Mouse (Mus musculus): ENCODE results near the gene Mrtfb.
A peak's percentile ranks its signal among the peaks of the same experiment; 100 is the strongest.

The Mrtfb gene

DNA sequence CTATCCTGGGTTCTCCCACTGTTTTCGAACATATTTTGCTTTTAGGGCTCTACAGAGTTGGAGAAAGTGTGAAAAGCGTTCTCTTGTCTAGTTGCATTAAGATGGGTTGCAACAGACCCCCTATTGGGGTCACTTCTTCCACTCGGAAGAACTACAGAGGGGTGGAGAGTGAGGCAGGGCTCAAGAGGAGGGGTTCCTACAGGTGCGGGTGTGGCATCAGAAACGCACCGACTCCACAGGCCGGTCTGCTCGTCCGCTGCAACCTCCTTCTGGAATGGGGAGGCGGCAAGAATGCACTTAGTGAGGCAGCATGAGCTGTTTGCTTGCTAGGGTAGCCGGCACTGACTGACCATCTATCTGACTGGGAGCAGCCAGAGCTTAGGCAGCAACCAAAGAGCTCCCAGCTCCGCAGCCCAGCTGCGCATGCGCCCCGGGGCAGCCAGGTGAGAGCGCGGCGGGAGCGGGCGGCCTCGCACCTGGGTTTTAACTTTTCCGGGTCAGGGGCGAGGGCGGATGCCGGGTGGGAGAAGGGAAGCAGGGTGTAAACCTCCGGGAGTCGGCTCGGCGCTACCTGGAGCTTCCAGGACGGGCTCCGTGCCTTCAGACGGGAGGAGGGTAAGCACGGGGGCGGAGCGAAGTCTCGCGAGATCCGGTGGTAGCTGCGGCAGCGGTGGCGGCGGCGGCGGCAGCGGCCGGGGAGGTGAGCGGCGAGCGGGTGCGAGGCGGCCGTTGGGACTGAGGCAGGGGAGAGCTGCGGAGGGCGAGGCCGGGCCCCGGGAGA is at the start of gene Mrtfb:
TSS of gene Mrtfb (plus strand) at position 627 of the 781 bp plus-strand sequence.
- DNase-seq (ENCODE audit: low read depth, low spot score), result peak; percentile 89

DNA sequence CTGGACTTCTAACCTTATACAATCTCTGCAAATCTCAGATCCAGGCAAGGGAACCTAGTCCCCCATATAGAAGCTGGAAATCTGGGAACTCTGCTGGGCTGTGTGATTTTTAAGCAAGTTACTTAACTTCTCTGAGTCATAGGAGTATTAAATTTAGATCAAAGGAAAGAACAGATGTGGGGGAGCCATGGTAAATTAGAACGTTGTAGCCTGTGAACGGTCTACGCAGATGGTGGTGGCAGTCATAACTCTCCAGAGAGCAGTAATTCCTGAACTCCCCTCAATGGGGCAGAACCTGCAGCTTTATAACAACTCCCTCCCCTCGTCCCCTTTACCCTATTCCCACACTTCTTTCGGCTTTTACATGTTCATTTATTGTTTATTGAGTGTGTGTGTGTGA is 48.6 kb upstream of the Mrtfb start:
- no peak for DNase-seq (ENCODE audit: low read depth, low spot score)

- DNase-seq (ENCODE audit: low read depth, low spot score), result peak; percentile 68
Measured at GRCm38 (mm10) chr16:13208087-13208486, 48.2 kb upstream of the Mrtfb start.

- DNase-seq (ENCODE audit: low read depth, low spot score), result no peak
Measured at GRCm38 (mm10) chr16:13212781-13213180, 43.5 kb upstream of the Mrtfb start.

- peak; percentile 77 for DNase-seq (ENCODE audit: low read depth, low spot score)
Measured at GRCm38 (mm10) chr16:13216116-13216952, 39.9 kb upstream of the Mrtfb start.

DNA sequence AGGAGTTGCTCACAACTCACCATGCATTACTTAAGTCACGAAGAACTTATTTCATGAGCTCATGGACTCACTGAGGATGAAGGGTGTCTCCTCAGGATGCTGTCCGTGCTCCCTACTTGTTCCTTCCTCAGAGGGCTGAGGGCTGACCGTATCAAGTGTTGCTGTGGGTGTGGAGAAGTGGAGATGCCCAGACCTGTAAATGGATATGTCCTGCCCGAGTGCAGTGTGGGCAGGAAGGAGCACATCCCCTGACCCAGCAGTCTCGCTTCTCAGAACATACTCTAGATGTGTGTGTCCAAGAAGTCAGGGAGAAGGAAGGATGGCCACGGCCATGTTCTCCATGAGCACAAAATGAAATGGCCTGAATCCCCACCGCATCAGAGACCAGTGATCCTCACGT is 38.3 kb upstream of the Mrtfb start:
- peak; percentile 91 for DNase-seq (ENCODE audit: low read depth, low spot score)

- no peak for DNase-seq (ENCODE audit: low read depth, low spot score)
Measured at GRCm38 (mm10) chr16:13221475-13221874, 34.8 kb upstream of the Mrtfb start.

- no peak for DNase-seq (ENCODE audit: low read depth, low spot score)
Measured at GRCm38 (mm10) chr16:13232043-13232442, 24.2 kb upstream of the Mrtfb start.

GRCm38 (mm10) chr16:13232912-13233802 is 23.1 kb upstream of the Mrtfb start:
- DNase-seq (ENCODE audit: low read depth, low spot score), result no peak

DNA sequence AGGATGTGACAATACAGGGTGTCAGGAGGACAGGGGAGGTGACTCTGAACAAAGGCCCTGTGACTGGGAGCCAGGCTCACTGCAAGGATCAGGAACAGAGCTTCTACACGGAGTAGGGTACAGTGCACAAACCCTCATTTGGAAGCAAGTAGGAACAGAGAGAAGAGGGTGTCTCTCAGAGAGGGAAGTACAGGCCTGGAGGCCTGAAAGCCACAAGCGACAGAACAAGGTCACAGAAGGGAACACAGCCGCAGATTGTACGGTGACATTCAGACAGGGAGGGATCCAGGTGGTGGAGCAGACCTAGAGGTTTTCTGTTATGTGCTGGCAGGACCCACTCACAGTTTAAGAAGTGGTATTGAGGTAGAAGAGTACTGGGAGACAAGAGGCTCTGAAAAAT is 17.2 kb upstream of the Mrtfb start:
- DNase-seq (ENCODE audit: low read depth, low spot score), result no peak

- DNase-seq (ENCODE audit: low read depth, low spot score), result peak; percentile 93
Measured at GRCm38 (mm10) chr16:13239544-13239943, 16.7 kb upstream of the Mrtfb start.

- peak; percentile 76 for DNase-seq (ENCODE audit: low read depth, low spot score)
Measured at GRCm38 (mm10) chr16:13240326-13240725, 16.0 kb upstream of the Mrtfb start.

- no peak for DNase-seq (ENCODE audit: low read depth, low spot score)
Measured at GRCm38 (mm10) chr16:13245658-13246057, 10.6 kb upstream of the Mrtfb start.

- DNase-seq (ENCODE audit: low read depth, low spot score), result no peak
Measured at GRCm38 (mm10) chr16:13246855-13247254, 9.4 kb upstream of the Mrtfb start.

- DNase-seq (ENCODE audit: low read depth, low spot score), result no peak
Measured at GRCm38 (mm10) chr16:13250061-13250460, 6.2 kb upstream of the Mrtfb start.

- DNase-seq (ENCODE audit: low read depth, low spot score), result no peak
Measured at GRCm38 (mm10) chr16:13256667-13257527, 616 bp downstream of the Mrtfb start.

DNA sequence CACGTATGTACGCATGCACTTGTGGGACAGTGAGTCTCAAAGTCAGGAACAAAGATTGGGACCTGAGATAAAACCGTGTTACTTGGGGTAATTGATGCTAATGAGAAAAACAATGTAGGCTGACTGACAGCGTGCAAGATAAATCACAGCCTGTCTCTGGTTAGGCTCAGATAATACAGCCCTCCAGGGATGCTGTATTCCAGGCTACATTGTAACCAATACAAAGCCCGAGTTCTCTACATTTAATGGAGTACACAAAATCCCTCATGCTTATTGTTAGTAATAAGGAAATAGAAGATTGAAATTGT is 1.2 kb downstream of the Mrtfb start:
- no peak for DNase-seq (ENCODE audit: low read depth, low spot score)

DNA sequence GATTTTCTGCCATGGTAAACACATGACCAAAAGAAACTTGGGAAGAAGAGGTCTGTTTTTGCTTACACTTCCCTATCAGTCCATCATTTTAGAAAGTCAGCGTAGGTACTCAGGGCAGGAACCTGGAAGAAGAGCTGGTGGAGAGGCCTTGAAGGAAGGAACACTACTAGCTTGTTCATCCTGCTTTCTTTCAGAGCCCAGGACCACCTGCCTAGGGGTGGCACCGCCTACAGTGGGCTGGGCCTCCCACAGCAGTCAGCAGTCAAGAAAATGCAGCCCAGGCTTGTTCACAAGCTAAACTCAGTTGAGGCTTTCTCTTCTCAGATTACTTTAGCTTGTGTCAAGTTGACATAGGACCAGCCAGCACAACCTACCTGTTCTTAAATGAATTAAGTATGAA is 2.7 kb downstream of the Mrtfb start:
- no peak for DNase-seq (ENCODE audit: low read depth, low spot score)

DNA sequence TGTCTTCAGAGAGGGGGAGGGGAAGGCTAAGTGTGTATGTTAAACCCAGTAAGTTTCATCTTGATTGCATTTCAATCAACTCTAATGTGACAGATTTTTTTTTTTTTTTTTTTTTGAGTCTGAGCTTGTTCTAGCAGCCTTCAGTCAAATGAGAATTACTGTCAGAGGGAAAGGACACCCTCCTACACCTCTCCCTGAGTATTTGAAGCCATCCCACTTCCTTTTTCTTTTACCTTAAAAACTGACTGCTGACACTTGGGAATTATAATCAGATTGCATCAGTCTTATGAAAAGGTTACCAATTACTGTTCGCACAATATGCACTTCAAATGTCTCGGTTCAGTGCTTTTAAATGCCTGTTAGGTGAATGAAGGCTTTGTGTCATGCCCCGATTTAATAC is 10.0 kb downstream of the Mrtfb start:
- no peak for DNase-seq (ENCODE audit: low read depth, low spot score)

DNA sequence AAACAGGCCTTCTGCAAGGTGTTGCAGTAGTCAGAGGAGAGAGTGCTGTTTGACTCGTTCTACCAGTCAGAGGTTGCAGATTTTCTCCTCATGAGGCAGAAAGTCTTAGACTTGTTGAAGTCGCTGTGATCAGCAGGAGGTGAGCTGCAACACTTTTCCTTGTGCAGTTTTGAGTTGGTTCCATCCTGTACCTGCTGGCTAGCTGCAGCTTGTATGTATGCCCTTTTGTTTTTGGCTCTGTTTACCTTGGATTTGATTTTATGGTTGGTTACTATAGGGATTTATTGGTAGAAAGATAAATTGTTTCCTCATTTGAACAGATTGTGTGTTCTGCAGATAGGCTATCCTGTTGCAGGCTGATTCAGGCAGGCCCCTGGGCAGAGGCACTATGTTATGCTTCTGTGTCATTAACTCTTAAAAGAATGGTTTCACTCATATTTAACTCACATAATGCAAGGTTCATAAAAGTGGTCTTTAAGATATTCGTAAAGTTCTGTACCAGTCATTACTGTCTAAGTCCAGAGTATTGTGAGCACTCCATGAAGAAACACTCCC is 11.1 kb downstream of the Mrtfb start:
- no peak for DNase-seq (ENCODE audit: low read depth, low spot score)

DNA sequence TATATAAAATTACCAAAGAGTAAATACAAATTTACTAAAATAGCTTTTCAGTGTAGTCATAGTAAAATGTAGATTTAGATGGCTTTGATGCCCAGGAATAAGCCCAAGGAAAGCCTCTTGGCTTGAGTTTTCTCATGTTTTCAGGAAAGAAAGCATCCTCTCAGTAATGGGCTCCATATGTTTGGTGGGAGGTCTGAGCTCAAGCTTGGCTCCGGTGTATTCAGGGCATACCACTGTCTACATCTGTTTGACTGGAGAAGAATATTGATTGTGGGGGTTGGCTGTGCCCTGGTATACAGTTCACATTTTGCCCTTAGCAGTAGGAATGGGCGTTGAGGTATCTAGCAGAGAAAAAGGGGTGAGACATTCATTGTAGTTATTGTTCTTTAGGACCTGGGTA is 13.1 kb downstream of the Mrtfb start:
- no peak for DNase-seq (ENCODE audit: low read depth, low spot score)

All from skeletal muscle tissue, adult 2 months (tissue).